Mouse (Mus musculus) olfactory bulb, adult 2 months (tissue): Measurements from ENCODE around the gene C9orf72.

ENCODE experiments used
- CTCF ChIP-seq: fragments of 200-500 bp; IDR thresholded peaks from 2 replicates; pipeline ENCODE4 v1.5.1; 2012; ENCODE audit warnings: low read depth, mild to moderate bottlenecking, low read length, moderate library complexity; ENCODE audit not compliant: insufficient read depth
- POLR2A ChIP-seq: fragments of 200-500 bp; IDR thresholded peaks from 2 replicates; pipeline ENCODE4 v1.6.1; 2012; ENCODE audit warnings: mild to moderate bottlenecking, low read depth, low read length, moderate library complexity; ENCODE audit not compliant: insufficient read depth

DNA sequence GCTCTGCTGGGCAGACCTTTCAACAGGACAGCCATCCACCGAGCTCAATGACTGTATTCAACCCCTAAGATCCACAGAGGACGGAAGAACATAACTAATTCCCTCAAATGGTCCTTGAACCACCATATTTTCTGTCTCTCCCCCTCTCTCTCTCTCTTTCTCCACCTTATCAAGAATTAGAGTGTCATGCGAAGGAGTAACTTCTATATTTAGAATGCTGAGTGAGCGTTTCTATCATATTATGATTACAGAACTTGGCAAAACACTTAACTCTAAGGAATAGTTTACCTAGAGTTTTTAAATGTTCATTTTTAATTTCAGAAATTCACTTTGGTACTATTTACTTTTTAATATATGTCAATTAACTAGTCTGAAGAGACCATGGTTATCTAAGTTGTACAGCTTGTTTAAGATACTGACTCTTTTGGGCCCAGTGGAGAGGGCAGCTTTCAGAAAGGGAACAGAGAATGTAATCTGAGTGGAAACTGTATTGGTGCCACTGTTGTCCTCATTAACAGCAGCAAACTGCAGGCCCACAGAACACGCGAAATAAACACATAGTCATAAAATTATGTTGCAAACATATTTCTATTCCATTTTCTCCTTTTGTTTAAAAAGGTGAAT, 5.8 kb downstream of the C9orf72 start:
- TF ChIP-seq POLR2A (no peak), CTCF (no peak)
